Mouse (Mus musculus) thymus, adult 2 months (tissue): ENCODE data around the gene Slc12a5. TPM values are rescaled to one million over a fixed set of nuclear protein-coding genes. Genes with fewer than 3 reads are reported as not detected.

Source experiments
- DNase-seq: peaks from one replicate; pipeline ENCODE4 v3.0.0; 2021
- H3K27ac ChIP-seq: fragments of 200-500 bp; 2 replicates; pipeline ENCODE4 v1.5.1; 2012; ENCODE audit warnings: low read length, control low read depth; ENCODE audit not compliant: control insufficient read depth, insufficient read depth
- H3K27me3 ChIP-seq: fragments of 200-500 bp; 2 replicates; pipeline ENCODE4 v1.6.1; 2012; ENCODE audit warnings: mild to moderate bottlenecking, low read length, moderate library complexity, mixed read lengths; ENCODE audit not compliant: control insufficient read depth, insufficient read depth
- H3K36me3 ChIP-seq: fragments of 200-500 bp; 2 replicates; pipeline ENCODE4 v1.6.1; 2012; ENCODE audit warnings: mild to moderate bottlenecking, low read length, moderate library complexity; ENCODE audit not compliant: control insufficient read depth, insufficient read depth
- H3K4me1 ChIP-seq: fragments of 200-500 bp; replicated peaks from 2 replicates; pipeline ENCODE4 v1.6.1; 2012; ENCODE audit warnings: low read length; ENCODE audit not compliant: control insufficient read depth, insufficient read depth
- H3K4me3 ChIP-seq: fragments of 200-500 bp; 2 replicates; pipeline ENCODE4 v1.5.1; 2012; ENCODE audit warnings: mild to moderate bottlenecking, low read length, control low read depth, moderate library complexity; ENCODE audit not compliant: control insufficient read depth, insufficient read depth
- CTCF ChIP-seq: fragments of 200-500 bp; IDR thresholded peaks from 2 replicates; pipeline ENCODE4 v1.5.1; 2012; ENCODE audit warnings: mild to moderate bottlenecking, control low read depth, low read length, moderate library complexity, borderline replicate concordance; ENCODE audit not compliant: control insufficient read depth, poor library complexity, insufficient read depth; ENCODE audit errors: extremely low read depth
- POLR2A ChIP-seq: fragments of 200-500 bp; IDR thresholded peaks from 2 replicates; pipeline ENCODE4 v1.6.1; 2012; ENCODE audit warnings: mild to moderate bottlenecking, low read length, control low read depth, moderate library complexity; ENCODE audit not compliant: control insufficient read depth, poor library complexity, insufficient read depth; ENCODE audit errors: extremely low read depth
- WGBS: fragments of 180-500 bp; shearing (Covaris S2); methylation state at CpG from one replicate; pipeline ENCODE4 v1.1.7; 2018; 5-methylcytosine and 5-hydroxymethylcytosine counted together
- polyA plus RNA-seq: library from polyadenylated mRNA; depleted of rRNA; stranded (reverse); fragments of >200 nt; gene quantifications from 2 replicates; pipeline ENCODE4 v1.2.3, GENCODE M21; 2012

The Slc12a5 gene
- polyA plus RNA-seq, 1 experiment: 1.3 TPM

- no peak for DNase-seq
- WGBS: 44% methylated on average over 5 of the region's 5 CpGs
- Histone ChIP-seq H3K36me3 (no peaks in the 10 kb centered on the region), H3K4me3 (no peak overlapping the region), H3K4me1 (no peaks in the 10 kb centered on the region), H3K27ac (no peak overlapping the region), H3K27me3 (peaks cover 13% of the 10 kb centered on the region; the same call in 1 of the 2 replicates)
- TF ChIP-seq POLR2A (no peak), CTCF (no peak)
Observed at GRCm38 (mm10) chr2:164972646-164973045, 12.0 kb downstream of the Slc12a5 start.

DNA sequence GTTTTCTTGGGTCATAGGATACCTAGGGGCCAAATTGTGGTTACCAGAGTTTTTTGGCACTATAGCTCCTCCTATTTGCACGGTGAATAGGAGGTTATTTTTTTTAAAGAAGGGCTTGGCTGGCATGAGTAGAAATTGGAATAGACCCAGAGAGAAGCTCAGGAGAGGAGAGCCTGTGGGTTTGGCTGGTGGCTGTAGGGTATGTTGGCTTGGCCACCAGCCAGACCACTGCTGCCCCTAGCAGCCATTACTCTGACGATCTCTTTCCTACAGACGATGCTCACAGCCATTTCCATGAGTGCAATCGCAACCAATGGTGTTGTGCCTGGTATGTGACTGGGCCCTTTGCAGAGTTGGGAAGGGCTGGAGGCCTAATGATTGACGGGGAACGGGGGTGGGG, 15.0 kb downstream of the Slc12a5 start:
- 52% methylated on average over 6 of the region's 6 CpGs for WGBS
- TF ChIP-seq CTCF (no peak), POLR2A (no peak)
- DNase-seq: no peak

GRCm38 (mm10) chr2:164979749-164980148, 19.1 kb downstream of the Slc12a5 start:
- TF ChIP-seq POLR2A (no peak), CTCF (no peak)
- 32% methylated on average over 7 of the region's 7 CpGs for WGBS
- no peak overlapping the region for H3K27ac ChIP-seq
- H3K27me3 ChIP-seq: no peaks in the 10 kb centered on the region
- no peak overlapping the region for H3K4me3 ChIP-seq
- H3K36me3 ChIP-seq: no peaks in the 10 kb centered on the region
- no peaks in the 10 kb centered on the region for H3K4me1 ChIP-seq
- DNase-seq: peak; percentile 40

More for the DNA sequence above, 15.0 kb downstream of the Slc12a5 start:
- no peak overlapping the region for H3K4me3 ChIP-seq
- no peaks in the 10 kb centered on the region; the same call in 1 of the 2 replicates for H3K27me3 ChIP-seq
- H3K36me3 ChIP-seq: no peaks in the 10 kb centered on the region
- no peak overlapping the region for H3K27ac ChIP-seq
- no peaks in the 10 kb centered on the region for H3K4me1 ChIP-seq

- no peaks in the 10 kb centered on the region for H3K4me1 ChIP-seq
- H3K27ac ChIP-seq: no peak overlapping the region
- 84% methylated on average over 6 of the region's 6 CpGs for WGBS
- no peaks in the 10 kb centered on the region for H3K36me3 ChIP-seq
- no peak for TF ChIP-seq POLR2A
- TF ChIP-seq CTCF: no peak
- DNase-seq: no peak
- no peaks in the 10 kb centered on the region for H3K27me3 ChIP-seq
- no peak overlapping the region for H3K4me3 ChIP-seq
Observed at GRCm38 (mm10) chr2:164985962-164986361, 25.4 kb downstream of the Slc12a5 start.

GRCm38 (mm10) chr2:164986371-164987027, 25.9 kb downstream of the Slc12a5 start:
- no peak for TF ChIP-seq POLR2A
- TF ChIP-seq CTCF: no peak
- Histone ChIP-seq H3K4me3 (no peak overlapping the region), H3K36me3 (no peaks in the 10 kb centered on the region), H3K4me1 (no peaks in the 10 kb centered on the region), H3K27me3 (no peaks in the 10 kb centered on the region), H3K27ac (no peak overlapping the region)
- DNase-seq: no peak
- WGBS: 88% methylated on average over 14 of the region's 14 CpGs

- no peak overlapping the region for H3K4me3 ChIP-seq
- no peaks in the 10 kb centered on the region for H3K36me3 ChIP-seq
- H3K27ac ChIP-seq: no peak overlapping the region
- no peak for TF ChIP-seq CTCF
- no peak for TF ChIP-seq POLR2A
- DNase-seq: no peak
- H3K27me3 ChIP-seq: no peaks in the 10 kb centered on the region
- 49% methylated on average over 13 of the region's 13 CpGs for WGBS
- no peaks in the 10 kb centered on the region for H3K4me1 ChIP-seq
Observed at GRCm38 (mm10) chr2:164988777-164989176, 28.2 kb downstream of the Slc12a5 start.
